Comparison of ENCODE assay signal across 8 mouse cellular contexts in the genomic region with DNA sequence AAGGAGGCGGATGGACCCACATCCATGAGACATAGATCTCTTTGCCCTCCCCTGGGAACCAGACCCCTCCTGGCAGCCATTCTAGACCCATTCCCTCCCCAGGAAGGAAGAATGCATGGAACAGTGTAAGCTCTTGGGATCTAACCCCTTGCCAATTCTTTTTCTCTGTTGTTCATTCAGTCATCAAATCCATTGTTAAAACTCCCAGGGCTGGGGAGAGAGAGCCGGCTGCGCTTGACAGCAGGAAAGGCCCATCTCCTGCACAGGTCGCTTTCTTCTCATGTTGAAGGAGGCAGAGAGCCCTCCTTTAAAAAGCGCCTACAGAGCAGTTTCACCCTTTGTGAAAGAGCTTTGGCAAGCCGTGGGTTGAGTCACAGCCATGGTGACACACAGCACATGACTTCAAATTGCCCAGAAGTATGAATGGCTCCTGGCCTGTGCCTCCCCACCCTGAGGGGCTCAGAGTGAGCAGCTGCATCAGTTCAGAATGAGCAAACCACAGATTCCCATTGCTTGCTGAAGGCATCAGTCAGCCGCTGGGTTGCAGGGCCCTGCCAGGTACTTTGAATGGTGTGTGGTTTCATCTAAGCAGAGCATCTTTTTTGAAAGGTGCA. TPM values are rescaled to one million over a fixed set of nuclear protein-coding genes. Genes with fewer than 3 reads are reported as not detected.
DNase-seq lines count a peak whose midpoint lies in the region; ATAC-seq and TF ChIP-seq lines count a peak whose summit lies in the region.

No protein-coding gene starts in this region.

- ATAC-seq in cerebellum, adult (ENCODE audit: insufficient number of reproducible peaks, low FRiP score, low TSS enrichment) = 0 out of 2 replicates have a peak, but pooled peaks have one; percentile 8

- WGBS in lung, adult 2 months = 48% methylated on average over 7 of the region's 7 CpGs

- no peak overlapping the region for H3K4me3 ChIP-seq in lung, adult 2 months (replicated peaks; ENCODE audit: extremely low read depth, low read depth, low read length)

- no peak for DNase-seq in cerebellum, postnatal 4 days (ENCODE audit: low spot score in 2 of 2)
- DNase-seq in lung, adult 2 months = peak; percentile 31
- no peak for DNase-seq in lung, postnatal 14 days
- DNase-seq in cerebellum, adult 8-10 months = peak; percentile 36
- DNase-seq in kidney, postnatal 14 days = peak; percentile 34
- DNase-seq in thymus, postnatal 0 days (ENCODE audit: low spot score) = peak; percentile 94
- no peak for DNase-seq in left cerebral cortex, adult 18-20 months (ENCODE audit: low spot score in 2 of 2)

- H3K4me1 ChIP-seq in lung, adult 2 months (ENCODE audit: control insufficient read depth, insufficient read depth, low read length) = peaks cover 32% of the 10 kb centered on the region

- no peak for TF ChIP-seq CTCF in lung, adult 2 months (IDR thresholded peaks at IDR 0.05; ENCODE audit: insufficient read depth, low read length)

- TF ChIP-seq POLR2A in lung, adult 2 months (IDR thresholded peaks at IDR 0.05; ENCODE audit: borderline replicate concordance, extremely low read depth, low read depth, low read length) = no peak

RNA-seq across cellular contexts. Expression of gene Nfkbia, which starts 26.3 kb away (rescaled TPM):
- 282 and 367 TPM in 2 replicates for polyA plus RNA-seq in lung, adult 2 months (2012; rRNA removed)
- polyA plus RNA-seq in thymus, postnatal 0 days (2015; fragmentation: Nextera tagmentation; extraction: Ambion mirVana) = 296 and 339 TPM in 2 replicates
- total RNA-seq in left cerebral cortex, adult 18-20 months (2021) = 10 to 100 TPM; 27.2 to 32.0 TPM

Comparison
In these comparisons a context has a peak if more than half of its experiments do, and no peak if none do; other contexts are left out.
1. DNase-seq: peak in lung, adult 2 months (single experiment), cerebellum, adult 8-10 months (single experiment), kidney, postnatal 14 days (single experiment) and thymus, postnatal 0 days (single experiment); none in cerebellum, postnatal 4 days (0 of 2), lung, postnatal 14 days (single experiment) and left cerebral cortex, adult 18-20 months (0 of 2).